Mouse (Mus musculus): ENCODE results near the gene Anks1b. TPM values are rescaled to one million over a fixed set of nuclear protein-coding genes. Genes with fewer than 3 reads are reported as not detected.

The Anks1b gene
- total and polyA plus RNA-seq, 3 experiments: not detected

- H3K27ac ChIP-seq (ENCODE audit: control insufficient read depth, low read depth, low read length): no peak overlapping the region
- H3K4me3 ChIP-seq (ENCODE audit: control insufficient read depth in 1 of 2, insufficient read depth in 1 of 2, low read depth in 2 of 2, low read length in 2 of 2): no peak overlapping the region
- H3K9me3 ChIP-seq (replicated peaks; ENCODE audit: insufficient read depth, low read length): no peaks in the 10 kb centered on the region
- no peaks in the 10 kb centered on the region for H3K36me3 ChIP-seq (ENCODE audit: control insufficient read depth in 1 of 2, insufficient read depth in 2 of 2, low read length in 2 of 2)
- no peak for TF ChIP-seq SMC3 (IDR thresholded peaks at IDR 0.05; ENCODE audit: low read depth, low read length)
- no peak for TF ChIP-seq JUND (IDR thresholded peaks at IDR 0.05; ENCODE audit: low read depth, low read length)
- no peak for TF ChIP-seq POLR2A (IDR thresholded peaks at IDR 0.05; ENCODE audit: control insufficient read depth in 1 of 2, insufficient read depth in 1 of 2, low read depth in 1 of 2, low read length in 2 of 2, poor library complexity in 1 of 2)
- TF ChIP-seq ZC3H11A (IDR thresholded peaks at IDR 0.05; ENCODE audit: low read depth, low read length): no peak
- no peak for TF ChIP-seq ZMIZ1 (IDR thresholded peaks at IDR 0.05; ENCODE audit: low read depth, low read length)
- TF ChIP-seq TAL1 (IDR thresholded peaks at IDR 0.05; ENCODE audit: low read length): no peak
- H3K79me2 ChIP-seq (ENCODE audit: control insufficient read depth, insufficient read depth, low read length, poor library complexity): no peaks in the 10 kb centered on the region
- no peaks in the 10 kb centered on the region for H3K4me1 ChIP-seq (ENCODE audit: control insufficient read depth in 1 of 2, insufficient read depth in 2 of 2, low read length in 2 of 2)
- no peak for DNase-seq (ENCODE audit: low read depth, low spot score)
- no peaks in the 10 kb centered on the region for H3K27me3 ChIP-seq (ENCODE audit: control insufficient read depth in 1 of 2, insufficient read depth in 2 of 2, low read length in 2 of 2)
- H3K9ac ChIP-seq (ENCODE audit: control insufficient read depth, low read depth, low read length, poor library complexity, severe bottlenecking): no peak overlapping the region
These were observed 966.5 kb downstream of the Anks1b start for GRCm38 (mm10) chr10:90839611-90840335.

GRCm38 (mm10) chr10:90842398-90842797 is 969.1 kb downstream of the Anks1b start:
- Histone ChIP-seq H3K36me3 (ENCODE audit: control insufficient read depth in 1 of 2, insufficient read depth in 2 of 2, low read length in 2 of 2) (no peaks in the 10 kb centered on the region), H3K4me3 (ENCODE audit: control insufficient read depth in 1 of 2, insufficient read depth in 1 of 2, low read depth in 2 of 2, low read length in 2 of 2) (no peak overlapping the region), H3K27ac (ENCODE audit: control insufficient read depth, low read depth, low read length) (no peak overlapping the region), H3K9ac (ENCODE audit: control insufficient read depth, low read depth, low read length, poor library complexity, severe bottlenecking) (no peak overlapping the region), H3K9me3 (replicated peaks; ENCODE audit: insufficient read depth, low read length) (no peaks in the 10 kb centered on the region), H3K27me3 (ENCODE audit: control insufficient read depth in 1 of 2, insufficient read depth in 2 of 2, low read length in 2 of 2) (no peaks in the 10 kb centered on the region), H3K4me1 (ENCODE audit: control insufficient read depth in 1 of 2, insufficient read depth in 2 of 2, low read length in 2 of 2) (no peaks in the 10 kb centered on the region), H3K79me2 (ENCODE audit: control insufficient read depth, insufficient read depth, low read length, poor library complexity) (no peaks in the 10 kb centered on the region)
- TF ChIP-seq ETS1 (IDR thresholded peaks at IDR 0.05; ENCODE audit: low read depth, low read length) (no peak), TCF12 (IDR thresholded peaks at IDR 0.05; ENCODE audit: low read depth, low read length) (no peak), SIN3A (IDR thresholded peaks at IDR 0.05; ENCODE audit: low read length) (no peak), NRF1 (IDR thresholded peaks at IDR 0.05; ENCODE audit: insufficient read depth, low read depth, low read length, poor library complexity, severe bottlenecking) (no peak)
- no peak for DNase-seq (ENCODE audit: low read depth, low spot score)

- no peak overlapping the region for H3K4me3 ChIP-seq (ENCODE audit: control insufficient read depth in 1 of 2, insufficient read depth in 1 of 2, low read depth in 2 of 2, low read length in 2 of 2)
- H3K27ac ChIP-seq (ENCODE audit: control insufficient read depth, low read depth, low read length): no peak overlapping the region
- peaks cover 0 to 5% of the 10 kb centered on the region in 2 experiments; a peak in 2 of 4 replicates for H3K27me3 ChIP-seq (ENCODE audit: control insufficient read depth in 1 of 2, insufficient read depth in 2 of 2, low read length in 2 of 2)
- no peaks in the 10 kb centered on the region for H3K36me3 ChIP-seq (ENCODE audit: control insufficient read depth in 1 of 2, insufficient read depth in 2 of 2, low read length in 2 of 2)
- no peaks in the 10 kb centered on the region for H3K4me1 ChIP-seq (ENCODE audit: control insufficient read depth in 1 of 2, insufficient read depth in 2 of 2, low read length in 2 of 2)
- H3K79me2 ChIP-seq (ENCODE audit: control insufficient read depth, insufficient read depth, low read length, poor library complexity): no peaks in the 10 kb centered on the region
- H3K9me3 ChIP-seq (replicated peaks; ENCODE audit: insufficient read depth, low read length): no peaks in the 10 kb centered on the region
- TF ChIP-seq TAL1 (IDR thresholded peaks at IDR 0.05; ENCODE audit: low read length) (no peak), EP300 (IDR thresholded peaks at IDR 0.05; ENCODE audit: low read depth in 1 of 2, low read length in 2 of 2) (no peak), NELFE (IDR thresholded peaks at IDR 0.05; ENCODE audit: low read depth, low read length) (no peak), MAX (IDR thresholded peaks at IDR 0.05; ENCODE audit: low read length) (no peak), MYB (IDR thresholded peaks at IDR 0.05; ENCODE audit: low read depth, low read length) (no peak), USF1 (IDR thresholded peaks at IDR 0.05; ENCODE audit: low read depth, low read length) (no peak), MAFK (IDR thresholded peaks at IDR 0.05; ENCODE audit: borderline replicate concordance, low read depth, low read length) (no peak), KAT2A (conservative IDR thresholded peaks at IDR 0.05; ENCODE audit: low read depth, low read length) (no peak)
- no peak for DNase-seq (ENCODE audit: low read depth, low spot score)
- no peak overlapping the region for H3K9ac ChIP-seq (ENCODE audit: control insufficient read depth, low read depth, low read length, poor library complexity, severe bottlenecking)
These were observed 977.8 kb downstream of the Anks1b start for GRCm38 (mm10) chr10:90851077-90851476.
